Mouse (Mus musculus) brain, embryonic 14.5 days (tissue): ENCODE measurements around the gene Limch1.

ENCODE experiments used
- CTCF ChIP-seq: fragments of 200-500 bp; IDR thresholded peaks from 2 replicates; pipeline ENCODE4 v1.5.1; 2012; ENCODE audit warnings: inconsistent platforms, mild to moderate bottlenecking, moderate library complexity, borderline replicate concordance; ENCODE audit not compliant: insufficient read depth, insufficient read length; ENCODE audit errors: extremely low read depth
- POLR2A ChIP-seq: fragments of 200-500 bp; IDR thresholded peaks from 2 replicates; pipeline ENCODE4 v1.6.1; 2012; ENCODE audit warnings: mild to moderate bottlenecking, inconsistent platforms, borderline replicate concordance; ENCODE audit not compliant: poor library complexity, insufficient read depth, insufficient read length, severe bottlenecking; ENCODE audit errors: extremely low read depth

DNA sequence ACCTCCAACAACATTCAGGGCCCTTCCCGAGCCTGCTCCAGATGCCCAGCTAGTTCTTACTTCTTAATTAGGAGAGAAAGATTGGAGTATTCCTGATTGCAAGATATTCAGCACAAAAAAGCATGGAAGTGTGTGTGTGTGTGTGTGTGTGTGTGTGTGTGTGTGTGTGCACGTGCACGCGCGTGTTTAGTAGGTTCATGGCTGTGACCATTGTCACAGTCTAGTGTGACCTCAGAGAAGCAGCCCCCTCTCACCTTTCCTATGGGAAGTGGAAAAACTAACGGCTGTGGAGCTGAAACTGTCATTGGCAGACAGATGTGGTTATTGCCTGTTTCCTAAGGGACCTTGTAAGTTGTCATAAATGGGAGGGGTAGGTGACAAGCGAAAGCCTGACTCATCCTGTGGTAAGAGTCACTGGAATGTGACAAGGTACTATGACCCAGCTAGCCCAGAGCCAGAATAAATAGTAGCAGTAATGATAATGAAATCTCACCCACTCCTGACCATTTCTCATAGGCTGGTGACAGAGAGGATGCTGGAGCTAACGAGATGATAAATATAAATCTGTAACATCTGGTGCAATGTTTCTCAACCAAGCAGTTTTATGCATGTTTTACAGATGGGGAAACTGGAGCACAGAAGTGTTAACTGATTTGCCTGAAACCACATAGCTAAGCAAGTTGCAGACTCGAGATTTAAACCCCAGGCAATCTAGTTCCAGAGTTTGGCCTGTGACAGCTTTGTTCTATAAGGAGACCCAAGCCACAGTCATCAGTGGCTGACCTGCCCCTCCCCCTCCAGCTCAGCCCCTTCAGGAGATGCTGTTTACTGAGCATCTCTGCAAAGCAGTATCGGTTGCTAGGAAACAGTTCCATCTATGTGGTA, 11.4 kb downstream of the Limch1 start:
- TF ChIP-seq CTCF (no peak), POLR2A (no peak)
